Mouse (Mus musculus) layer of hippocampus, adult 2 months (tissue): ENCODE measurements at regions not wholly inside any gene's neighbourhood (a gene's known extent, or its start where the extent isn't known, plus 50 kb on each side); places are given as distances from the start of the nearest gene placed in this dataset.

ENCODE experiments used
- DNase-seq, 2 experiments: peaks; one replicate each; pipeline ENCODE4 v3.0.0; 2022; ENCODE audit warnings: low spot score in 2 of 2
- H3K27ac ChIP-seq: fragments of 200-600 bp; 2 replicates; pipeline ENCODE4 v1.8.1; 2022
- H3K4me3 ChIP-seq: fragments of 200-600 bp; 2 replicates; pipeline ENCODE4 v1.8.1; 2022; ENCODE audit warnings: mild to moderate bottlenecking
- CTCF ChIP-seq: fragments of 200-600 bp; conservative IDR thresholded peaks from 2 replicates; pipeline ENCODE4 v1.8.1; 2022; ENCODE audit warnings: antibody characterized with exemption, mild to moderate bottlenecking, moderate library complexity

GRCm38 (mm10) chr4:93225105-93225504 is 110.2 kb downstream of the Tusc1 start:
- Histone ChIP-seq H3K27ac (no peak overlapping the region), H3K4me3 (no peak overlapping the region)
- peak in 1 of 2 experiments; percentile 3 for DNase-seq
- TF ChIP-seq CTCF, result no peak

GRCm38 (mm10) chr4:93220747-93221146 is 114.6 kb downstream of the Tusc1 start:
- Histone ChIP-seq H3K27ac (no peak overlapping the region), H3K4me3 (no peak overlapping the region)
- no peak for TF ChIP-seq CTCF
- no peak for DNase-seq

- DNase-seq, result no peak
- TF ChIP-seq CTCF, result no peak
- no peak overlapping the region for H3K4me3 ChIP-seq
- H3K27ac ChIP-seq, result no peak overlapping the region
These were observed 126.9 kb downstream of the Tusc1 start for GRCm38 (mm10) chr4:93208399-93208798.

GRCm38 (mm10) chr4:93199811-93200210 is 135.5 kb downstream of the Tusc1 start:
- no peak for DNase-seq
- no peak for TF ChIP-seq CTCF
- no peak overlapping the region for H3K4me3 ChIP-seq
- no peak overlapping the region for H3K27ac ChIP-seq

- no peak for TF ChIP-seq CTCF
- H3K27ac ChIP-seq, result no peak overlapping the region
These were observed 151.0 kb downstream of the Tusc1 start for GRCm38 (mm10) chr4:93184332-93184731.

More at GRCm38 (mm10) chr4:93184332-93184731, 151.0 kb downstream of the Tusc1 start:
- no peak for DNase-seq
- no peak overlapping the region for H3K4me3 ChIP-seq
